Mouse (Mus musculus) ES-E14 (cell line): ENCODE data around the gene Sh3pxd2b.

Experiments
- CHD2 ChIP-seq: IDR thresholded peaks from 2 replicates; pipeline ENCODE4 v1.6.1; 2014; ENCODE audit warnings: mild to moderate bottlenecking, low read depth, low read length, inconsistent platforms
- HCFC1 ChIP-seq: IDR thresholded peaks from 2 replicates; pipeline ENCODE4 v1.6.1; 2012; ENCODE audit warnings: low read length, inconsistent platforms, borderline replicate concordance; ENCODE audit not compliant: insufficient read depth
- ZC3H11A ChIP-seq: IDR thresholded peaks from 2 replicates; pipeline ENCODE4 v1.6.1; 2012; ENCODE audit warnings: low read depth, mild to moderate bottlenecking, inconsistent platforms, low read length, borderline replicate concordance

DNA sequence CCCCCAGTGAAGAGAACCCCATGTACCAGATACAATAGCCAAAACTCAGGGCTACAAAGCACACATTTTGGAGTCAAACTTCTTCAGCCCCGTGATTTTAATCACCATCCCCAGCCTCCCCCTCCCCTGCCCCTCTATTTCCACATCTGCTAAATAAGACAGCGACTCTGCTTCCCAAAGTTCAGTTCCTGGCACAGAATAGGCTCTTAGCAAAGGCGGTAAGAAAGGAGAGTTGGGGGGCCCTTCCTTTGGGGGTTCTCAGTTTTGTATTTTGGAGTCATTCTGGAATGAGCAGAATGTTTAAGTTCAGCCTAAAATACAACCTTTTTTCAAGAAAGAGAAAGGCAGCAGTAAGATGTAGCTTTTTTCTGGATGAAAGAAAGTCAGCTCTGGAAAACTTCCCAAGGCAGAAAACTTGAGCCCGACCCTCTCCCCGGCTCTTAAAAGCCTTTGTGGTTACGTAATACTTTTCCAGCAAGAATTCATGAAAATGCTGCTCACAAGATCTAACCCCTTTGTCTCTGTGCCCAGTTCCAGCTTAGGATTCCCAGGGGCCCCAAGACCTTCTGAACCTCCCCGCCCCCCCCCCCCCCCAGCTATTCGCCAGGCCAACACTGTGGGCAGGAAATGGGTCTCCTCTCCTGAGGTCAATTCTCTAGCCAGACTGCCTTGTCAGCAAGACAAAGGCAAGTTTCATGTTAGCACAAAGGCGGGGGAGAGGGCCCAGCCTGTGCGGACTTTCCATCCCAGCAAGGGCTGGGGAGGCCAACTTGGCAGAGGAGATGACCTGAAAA is 35.9 kb downstream of the Sh3pxd2b start:
- no peak for TF ChIP-seq ZC3H11A
- no peak for TF ChIP-seq HCFC1
- no peak for TF ChIP-seq CHD2
